Mouse (Mus musculus) brain, embryonic 18.5 days (tissue): ENCODE measurements around the gene Clk4.

Source experiments
- DNase-seq: peaks from one replicate; pipeline ENCODE4 v3.0.0-alpha.2; 2012; ENCODE audit warnings: low read depth, low spot score

Clk4 gene

DNA sequence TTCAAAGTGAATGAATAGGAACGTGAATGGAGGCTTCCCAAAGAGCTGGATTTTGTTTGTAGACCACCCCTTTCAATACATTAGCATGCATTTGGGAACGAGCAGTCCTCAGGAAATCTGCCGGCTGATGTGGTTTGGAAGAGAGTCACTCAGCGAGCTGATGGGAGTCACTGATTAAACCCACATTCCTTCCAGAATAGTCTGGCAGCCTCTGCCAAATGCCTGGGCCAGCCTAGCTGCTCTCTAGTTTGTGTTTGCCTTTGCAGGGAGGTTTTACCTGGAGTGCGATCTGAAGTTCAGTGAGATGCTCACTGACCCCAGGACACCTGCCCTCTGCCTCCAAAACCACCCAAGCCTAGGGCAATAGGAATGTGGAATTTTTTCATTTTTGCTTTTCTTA lies 46.8 kb downstream of the Clk4 start:
- no peak for DNase-seq

GRCm38 (mm10) chr11:51311846-51312245 lies 50.3 kb downstream of the Clk4 start:
- no peak for DNase-seq

- DNase-seq = no peak
These were observed 54.7 kb downstream of the Clk4 start for GRCm38 (mm10) chr11:51315991-51316810.

DNA sequence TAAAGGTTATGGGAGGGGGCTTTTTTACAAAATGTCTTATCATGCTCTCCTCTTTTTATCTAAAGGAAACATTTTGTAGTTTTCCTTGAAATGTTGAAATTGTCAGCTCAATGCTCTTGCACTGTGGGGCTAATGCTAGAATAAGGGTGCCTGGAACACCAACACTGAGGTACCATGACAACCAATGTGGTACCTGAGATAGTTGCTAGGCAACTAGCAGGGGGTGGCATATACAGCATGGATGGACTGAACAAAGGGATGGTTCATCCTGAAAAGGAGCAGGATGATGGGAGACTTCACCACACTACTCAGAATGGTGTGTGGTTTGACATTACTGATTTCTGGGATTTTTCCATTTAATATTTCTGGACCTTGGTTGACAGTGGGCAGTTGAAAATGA lies 59.1 kb downstream of the Clk4 start:
- no peak for DNase-seq

DNA sequence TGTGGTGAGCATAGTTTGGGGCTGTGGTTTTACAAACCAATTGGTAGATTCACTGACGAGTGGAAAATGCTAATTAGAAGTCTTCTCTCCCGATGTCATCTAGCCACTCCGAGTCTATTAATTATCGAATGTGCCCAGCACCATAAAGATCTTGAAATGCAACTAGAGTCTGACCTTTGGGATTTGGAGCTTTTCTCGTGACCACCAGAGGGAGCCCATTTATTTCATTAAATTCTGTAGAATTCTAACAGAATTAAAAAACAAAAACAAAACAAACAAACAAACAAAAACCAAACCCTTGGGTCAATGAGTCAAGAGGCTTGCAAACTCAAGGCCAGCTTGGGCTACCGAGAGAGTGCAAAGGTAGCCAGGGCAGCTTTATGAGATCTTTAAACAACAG lies 65.4 kb downstream of the Clk4 start:
- DNase-seq = no peak

DNA sequence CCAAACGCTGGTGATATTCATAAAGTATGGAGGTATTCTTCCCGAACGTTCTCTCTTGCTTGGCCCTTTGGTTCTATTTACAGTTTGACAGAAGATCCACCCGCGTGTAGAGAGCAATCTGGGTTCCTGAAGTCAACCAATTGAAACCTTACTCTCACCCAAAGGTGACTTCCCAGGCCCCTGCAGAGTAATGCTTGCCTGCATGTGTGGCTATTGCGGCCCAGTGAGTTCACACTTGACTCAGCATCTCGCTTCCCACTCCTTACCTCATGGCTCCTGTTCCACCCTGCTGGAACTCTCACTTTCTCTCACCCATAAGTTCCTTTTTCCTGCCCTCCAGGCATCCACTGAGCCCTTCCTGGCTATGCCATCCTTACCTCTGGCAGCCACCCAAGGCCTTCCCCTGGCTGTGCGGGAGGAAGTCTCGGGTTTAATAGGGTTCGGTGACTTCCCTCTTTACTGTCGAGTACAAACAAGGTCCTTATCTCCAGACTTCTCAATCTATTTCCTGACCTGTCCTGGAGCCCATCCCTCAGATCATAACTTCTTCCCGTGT lies 66.9 kb downstream of the Clk4 start:
- DNase-seq = no peak

GRCm38 (mm10) chr11:51329837-51330714 lies 68.5 kb downstream of the Clk4 start:
- no peak for DNase-seq
